Mouse (Mus musculus): ENCODE results near the gene Ddx17. TPM values are rescaled to one million over a fixed set of nuclear protein-coding genes. Genes with fewer than 3 reads are reported as not detected.

Ddx17 gene
- total and polyA plus RNA-seq, 2 experiments from 2014 or later: 35.1 to 302 TPM

DNA sequence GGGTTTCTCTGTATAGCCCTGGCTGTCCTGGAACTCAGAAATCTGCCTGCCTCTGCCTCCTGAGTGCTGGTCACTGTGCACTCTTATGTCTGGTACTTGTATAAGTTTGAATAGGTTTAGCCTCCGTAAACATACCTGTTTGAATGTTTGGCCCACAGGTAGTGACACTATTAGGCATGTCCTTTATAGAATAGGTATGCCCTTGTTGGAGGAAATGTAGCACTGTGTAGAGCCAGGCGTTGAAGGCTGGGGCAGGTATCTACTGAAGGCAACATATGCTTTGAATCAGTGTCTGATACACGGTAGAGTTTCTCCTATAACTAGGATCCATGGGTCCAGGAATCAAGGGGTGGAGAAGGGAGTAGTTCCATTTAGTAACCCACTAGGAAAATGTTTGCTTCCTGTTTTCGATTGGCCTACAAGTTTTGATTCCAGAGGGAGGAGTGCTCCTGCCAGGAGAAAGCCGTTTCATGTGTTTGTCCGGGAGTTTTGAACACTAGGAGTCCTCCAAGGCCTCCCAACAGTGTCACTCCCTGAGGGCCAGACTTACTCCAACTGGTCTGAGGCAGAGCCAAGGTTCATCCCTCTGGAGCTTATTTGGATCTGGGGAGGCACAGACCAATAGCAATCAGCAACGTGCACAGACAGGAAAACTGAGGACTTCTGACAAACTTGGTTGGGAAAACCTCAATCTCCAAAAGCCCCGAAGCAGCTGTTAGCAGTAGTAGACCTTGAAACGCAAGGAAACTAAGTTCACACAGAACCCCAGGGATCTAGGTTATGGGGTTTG lies 20.4 kb downstream of the Ddx17 start:
- Histone ChIP-seq H3K4me1 (ENCODE audit: insufficient read depth, low read length) (no peaks in the 10 kb centered on the region), H3K9ac (replicated peaks; ENCODE audit: low read length, poor library complexity, severe bottlenecking) (no peak overlapping the region), H3K9me3 (ENCODE audit: low read length) (no peaks in the 10 kb centered on the region), H3K27ac (ENCODE audit: low read depth, low read length) (peak overlapping the region; percentile 32; the same call in 1 of the 2 replicates), H3K27me3 (ENCODE audit: insufficient read depth, low read length) (no peaks in the 10 kb centered on the region), H3K4me2 (ENCODE audit: low read depth, low read length, poor library complexity, severe bottlenecking) (no peak overlapping the region), H3K4me3 (ENCODE audit: low read depth, low read length) (no peak overlapping the region), H3K36me3 (ENCODE audit: insufficient read depth, low read length) (peaks cover 34% of the 10 kb centered on the region)
- no peak for DNase-seq (ENCODE audit: low spot score)
- ATAC-seq (ENCODE audit: low FRiP score): no peak
- no peak for TF ChIP-seq CTCF (IDR thresholded peaks at IDR 0.05)
- 65% methylated on average over 9 of the region's 9 CpGs for WGBS

DNA sequence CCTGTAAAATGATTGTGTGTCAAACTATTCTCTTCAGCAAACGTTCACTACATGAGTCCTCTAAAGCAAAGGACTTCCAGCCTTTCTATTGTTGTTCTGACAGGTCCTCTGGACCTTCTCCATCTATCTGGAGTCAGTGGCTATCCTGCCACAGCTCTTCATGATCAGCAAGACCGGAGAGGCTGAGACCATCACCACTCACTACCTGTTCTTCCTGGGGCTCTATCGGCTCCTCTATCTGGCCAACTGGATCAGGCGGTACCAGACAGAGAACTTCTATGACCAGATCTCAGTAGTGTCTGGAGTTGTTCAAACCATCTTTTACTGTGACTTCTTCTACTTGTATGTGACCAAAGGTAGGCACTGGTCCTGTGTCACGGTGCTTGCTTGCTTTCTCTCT lies 21.0 kb downstream of the Ddx17 start:
- WGBS: 87% methylated on average over 5 of the region's 5 CpGs
- H3K9ac ChIP-seq (replicated peaks; ENCODE audit: low read length, poor library complexity, severe bottlenecking): no peak overlapping the region
- H3K4me2 ChIP-seq (ENCODE audit: low read depth, low read length, poor library complexity, severe bottlenecking): no peak overlapping the region
- DNase-seq (ENCODE audit: low spot score) (no peak), ATAC-seq (ENCODE audit: low FRiP score) (no peak)
- H3K9me3 ChIP-seq (ENCODE audit: low read length): no peaks in the 10 kb centered on the region
- H3K4me3 ChIP-seq (ENCODE audit: low read depth, low read length): no peak overlapping the region
- TF ChIP-seq CTCF (IDR thresholded peaks at IDR 0.05): no peak
- peaks cover 34% of the 10 kb centered on the region for H3K36me3 ChIP-seq (ENCODE audit: insufficient read depth, low read length)
- no peak overlapping the region for H3K27ac ChIP-seq (ENCODE audit: low read depth, low read length)
- H3K4me1 ChIP-seq (ENCODE audit: insufficient read depth, low read length): no peaks in the 10 kb centered on the region
- H3K27me3 ChIP-seq (ENCODE audit: insufficient read depth, low read length): no peaks in the 10 kb centered on the region

DNA sequence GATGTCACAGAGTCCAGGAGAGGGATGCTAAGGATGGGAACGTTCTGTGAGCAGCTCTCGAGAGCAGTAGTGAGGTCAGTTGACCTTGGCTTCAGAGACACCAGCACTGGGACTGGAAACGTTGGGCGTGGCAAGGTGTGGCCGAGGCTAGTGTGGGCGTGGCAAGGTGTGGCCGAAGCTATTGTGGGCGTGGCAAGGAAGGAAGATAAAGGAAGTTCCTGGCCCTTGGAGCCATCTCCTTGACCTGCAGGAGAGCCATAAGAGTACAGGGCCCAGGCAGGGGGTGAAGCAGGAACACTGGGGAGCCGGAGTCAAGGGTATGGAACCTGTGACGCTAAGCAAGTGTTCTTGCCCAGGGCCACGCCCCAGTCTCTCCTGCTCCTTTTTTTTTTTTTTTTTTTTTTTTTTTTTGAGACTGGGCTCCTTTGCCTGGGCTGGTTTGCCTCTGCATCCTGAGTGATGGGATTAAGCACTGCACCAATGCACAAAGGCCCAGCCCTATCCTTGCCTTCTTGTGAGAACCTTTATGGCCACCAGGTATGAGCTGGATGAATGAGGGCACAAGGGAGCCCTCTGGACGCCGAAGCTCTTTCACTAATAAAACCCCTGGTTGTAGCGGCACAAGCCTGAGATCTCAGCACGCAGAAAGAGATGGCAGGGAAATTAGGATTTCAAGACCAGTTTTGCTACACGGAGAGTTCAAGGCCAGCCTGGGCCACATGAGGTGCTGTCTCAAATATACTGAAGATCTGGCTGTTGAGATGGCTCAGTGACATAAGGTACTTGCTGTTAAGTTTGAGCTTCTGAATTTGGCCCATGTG lies 26.9 kb downstream of the Ddx17 start:
- no peak overlapping the region for H3K4me2 ChIP-seq (ENCODE audit: low read depth, low read length, poor library complexity, severe bottlenecking)
- H3K9me3 ChIP-seq (ENCODE audit: low read length): no peaks in the 10 kb centered on the region
- no peak for TF ChIP-seq CTCF (IDR thresholded peaks at IDR 0.05)
- DNase-seq (ENCODE audit: low spot score): no peak
- no peak overlapping the region for H3K4me3 ChIP-seq (ENCODE audit: low read depth, low read length)
- no peaks in the 10 kb centered on the region for H3K36me3 ChIP-seq (ENCODE audit: insufficient read depth, low read length)
- peaks cover 27% of the 10 kb centered on the region for H3K27me3 ChIP-seq (ENCODE audit: insufficient read depth, low read length)
- no peak for ATAC-seq (ENCODE audit: low FRiP score)
- H3K9ac ChIP-seq (replicated peaks; ENCODE audit: low read length, poor library complexity, severe bottlenecking): no peak overlapping the region
- H3K4me1 ChIP-seq (ENCODE audit: insufficient read depth, low read length): peaks cover 6% of the 10 kb centered on the region; the same call in 1 of the 2 replicates
- H3K27ac ChIP-seq (ENCODE audit: low read depth, low read length): no peak overlapping the region
- 58% methylated on average over 16 of the region's 16 CpGs for WGBS

DNA sequence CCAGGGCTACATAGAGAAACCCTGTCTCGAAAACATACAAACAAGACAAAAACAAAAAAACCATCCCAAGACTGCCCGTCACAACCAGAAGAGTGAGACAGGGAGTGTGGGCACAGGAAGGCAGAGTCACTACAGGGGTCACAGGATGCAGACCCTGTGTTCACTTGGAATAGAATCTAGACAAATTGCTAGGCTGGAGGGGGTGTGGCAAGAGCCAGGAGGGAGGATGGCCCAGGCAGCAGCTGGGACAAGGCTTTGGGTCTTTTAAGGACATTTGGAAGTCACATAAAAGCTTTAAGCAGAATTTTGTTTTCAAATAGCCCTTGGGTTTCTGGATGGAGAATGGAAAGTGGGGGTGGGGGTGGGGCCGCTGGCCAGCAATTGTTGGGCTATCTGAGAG lies 28.0 kb downstream of the Ddx17 start:
- Histone ChIP-seq H3K9ac (replicated peaks; ENCODE audit: low read length, poor library complexity, severe bottlenecking) (no peak overlapping the region), H3K9me3 (ENCODE audit: low read length) (no peaks in the 10 kb centered on the region), H3K4me3 (ENCODE audit: low read depth, low read length) (no peak overlapping the region), H3K4me2 (ENCODE audit: low read depth, low read length, poor library complexity, severe bottlenecking) (no peak overlapping the region), H3K36me3 (ENCODE audit: insufficient read depth, low read length) (no peaks in the 10 kb centered on the region), H3K27ac (ENCODE audit: low read depth, low read length) (no peak overlapping the region), H3K27me3 (ENCODE audit: insufficient read depth, low read length) (peaks cover 37% of the 10 kb centered on the region), H3K4me1 (ENCODE audit: insufficient read depth, low read length) (peaks cover 6% of the 10 kb centered on the region; the same call in 1 of the 2 replicates)
- TF ChIP-seq CTCF (IDR thresholded peaks at IDR 0.05): no peak
- 86% methylated on average over 3 of the region's 3 CpGs for WGBS
- no peak for ATAC-seq (ENCODE audit: low FRiP score)
- no peak for DNase-seq (ENCODE audit: low spot score)

DNA sequence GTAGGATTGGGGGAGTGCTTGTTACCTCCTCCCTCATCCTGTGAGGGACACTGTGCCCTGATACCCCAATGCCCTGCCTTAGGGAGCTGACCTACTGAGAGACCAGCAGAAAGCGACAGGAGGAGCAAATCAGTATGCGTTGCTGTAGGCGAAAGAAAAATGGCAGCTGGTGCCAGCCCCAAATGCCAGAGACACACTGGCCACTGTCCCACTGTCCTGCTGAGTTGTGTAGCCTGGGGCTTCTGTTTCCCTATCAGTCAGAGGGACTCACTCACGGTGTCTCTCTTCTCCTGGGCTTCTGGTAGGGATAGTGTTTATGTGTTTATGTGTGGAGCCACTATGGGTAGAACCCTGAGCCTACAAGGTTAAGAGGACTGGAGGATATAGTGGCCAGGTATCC lies 28.8 kb downstream of the Ddx17 start:
- no peak overlapping the region for H3K4me3 ChIP-seq (ENCODE audit: low read depth, low read length)
- peaks cover 6% of the 10 kb centered on the region; the same call in 1 of the 2 replicates for H3K4me1 ChIP-seq (ENCODE audit: insufficient read depth, low read length)
- no peaks in the 10 kb centered on the region for H3K36me3 ChIP-seq (ENCODE audit: insufficient read depth, low read length)
- H3K27me3 ChIP-seq (ENCODE audit: insufficient read depth, low read length): peaks cover 39% of the 10 kb centered on the region
- TF ChIP-seq CTCF (IDR thresholded peaks at IDR 0.05): no peak
- H3K4me2 ChIP-seq (ENCODE audit: low read depth, low read length, poor library complexity, severe bottlenecking): no peak overlapping the region
- H3K27ac ChIP-seq (ENCODE audit: low read depth, low read length): no peak overlapping the region
- 69% methylated on average over 4 of the region's 4 CpGs for WGBS
- no peak for ATAC-seq (ENCODE audit: low FRiP score)
- no peaks in the 10 kb centered on the region for H3K9me3 ChIP-seq (ENCODE audit: low read length)
- DNase-seq (ENCODE audit: low spot score): no peak
- no peak overlapping the region for H3K9ac ChIP-seq (replicated peaks; ENCODE audit: low read length, poor library complexity, severe bottlenecking)

Measured in midbrain, postnatal 0 days (tissue).